Mouse (Mus musculus) small intestine, adult 2 months (tissue): ENCODE data around the gene Mtmr4.

ENCODE experiments used
- CTCF ChIP-seq: fragments of 200-500 bp; IDR thresholded peaks from 2 replicates; pipeline ENCODE4 v1.5.1; 2012; ENCODE audit warnings: low read depth, mild to moderate bottlenecking, control low read depth, inconsistent platforms, low read length, moderate library complexity, mixed read lengths; ENCODE audit not compliant: insufficient replicate concordance, insufficient read length; ENCODE audit errors: extremely low read depth
- POLR2A ChIP-seq: fragments of 200-500 bp; IDR thresholded peaks from 2 replicates; pipeline ENCODE4 v1.6.1; 2012; ENCODE audit warnings: low read depth, mild to moderate bottlenecking, control low read depth, inconsistent platforms, low read length, moderate library complexity

- no peak for TF ChIP-seq POLR2A
- no peak for TF ChIP-seq CTCF
Measured at GRCm38 (mm10) chr11:87659216-87659615, 67.3 kb downstream of the Mtmr4 start.
